Mouse (Mus musculus): ENCODE results near the gene Cd59b. TPM values are rescaled to one million over a fixed set of nuclear protein-coding genes. Genes with fewer than 3 reads are reported as not detected.
"Not testable (repeated sequence)": the region's sequence is repeated elsewhere in the genome, so short reads cannot be mapped to it uniquely, and the experiment has no call there.

The Cd59b gene
- polyA plus RNA-seq, 1 experiment = not detected

DNA sequence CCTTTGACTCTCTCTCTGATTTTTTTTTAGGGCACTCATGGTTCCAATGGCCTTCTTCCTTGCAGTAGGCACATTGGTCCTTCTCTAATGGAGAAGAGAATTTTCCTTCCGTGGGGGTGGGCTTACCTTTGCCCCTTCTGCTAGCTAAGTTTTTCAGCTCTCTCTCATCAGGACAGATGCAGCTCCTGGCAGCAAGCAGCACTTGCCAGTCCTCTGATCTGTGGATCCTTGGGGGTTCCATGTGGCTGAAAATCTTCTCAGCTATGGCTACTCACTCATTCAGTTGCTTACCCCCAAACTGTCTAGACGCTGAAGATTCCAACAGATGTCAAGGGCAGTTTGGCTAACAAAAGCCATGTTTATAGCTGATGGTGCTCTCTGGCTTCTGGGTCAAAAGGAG lies 23.7 kb downstream of the Cd59b start:
- Histone ChIP-seq H3ac (ENCODE audit: control insufficient read depth, insufficient read length) (no peak overlapping the region), H3K36me3 (ENCODE audit: control insufficient read depth, insufficient read depth) (no peaks in the 10 kb centered on the region), H3K4me2 (ENCODE audit: low read depth) (no peak overlapping the region), H3K27me3 (ENCODE audit: control insufficient read depth, insufficient read depth, insufficient read length) (peaks cover 7% of the 10 kb centered on the region), H3K79me2 (ENCODE audit: control insufficient read depth, insufficient read depth) (no peaks in the 10 kb centered on the region), H3K4me3 (no peak overlapping the region)
- TF ChIP-seq MAX (IDR thresholded peaks at IDR 0.05; ENCODE audit: low read depth) = no peak
- TF ChIP-seq POLR2AphosphoS2 (IDR thresholded peaks at IDR 0.05; ENCODE audit: insufficient read length, low read depth) = no peak
- TF ChIP-seq CEBPB (IDR thresholded peaks at IDR 0.05; ENCODE audit: insufficient read depth, poor library complexity, severe bottlenecking) = no peak
- no peak for TF ChIP-seq SRF (IDR thresholded peaks at IDR 0.05; ENCODE audit: control insufficient read depth, insufficient read length, low read depth)
- TF ChIP-seq REST (IDR thresholded peaks at IDR 0.05; ENCODE audit: insufficient read depth, insufficient read length) = no peak
- no peak for TF ChIP-seq POLR2A (IDR thresholded peaks at IDR 0.05; ENCODE audit: insufficient read length, low read depth)
- no peak for TF ChIP-seq MYOG (IDR thresholded peaks at IDR 0.05; ENCODE audit: control insufficient read depth in 1 of 3, insufficient read depth in 1 of 3, insufficient read length in 2 of 3, low read depth in 2 of 3)
- TF ChIP-seq TCF3 (IDR thresholded peaks at IDR 0.05; ENCODE audit: insufficient read length, low read depth) = no peak

DNA sequence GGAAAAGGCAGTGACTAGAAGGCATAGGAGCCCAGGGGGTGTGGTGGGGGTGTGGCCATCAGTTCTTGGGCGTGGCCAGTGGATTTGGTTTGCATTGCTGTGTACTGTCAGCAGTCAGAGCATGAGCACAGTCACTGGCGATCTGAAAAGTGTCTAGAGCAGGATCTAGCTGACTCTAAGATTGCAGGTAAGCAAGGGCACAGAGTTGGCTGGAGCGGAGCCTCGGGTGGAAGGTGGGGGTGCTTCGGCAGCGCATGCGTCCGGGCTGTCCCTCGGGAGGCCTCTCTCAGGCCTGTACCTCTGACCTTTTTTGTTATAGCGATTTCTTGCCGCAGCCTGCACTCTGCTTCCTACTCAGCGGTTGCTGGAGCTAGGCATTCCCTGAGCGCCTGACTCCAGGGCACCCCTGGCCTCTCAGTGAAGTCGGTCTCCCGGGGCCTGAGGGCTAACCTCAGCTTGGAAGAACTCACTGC lies 26.1 kb downstream of the Cd59b start, which contains the start of gene Cd59a:
TSS of gene Cd59a (plus strand) at position 61 of the 473 bp plus-strand sequence.
- Histone ChIP-seq H3K27me3 (ENCODE audit: control insufficient read depth, insufficient read depth, insufficient read length) (peaks cover 7% of the 10 kb centered on the region), H3ac (ENCODE audit: control insufficient read depth, insufficient read length) (no peak within 1 kb of the TSS), H3K36me3 (ENCODE audit: control insufficient read depth, insufficient read depth) (no peaks in the 10 kb centered on the region), H3K79me2 (ENCODE audit: control insufficient read depth, insufficient read depth) (no peaks in the 10 kb centered on the region), H3K4me3 (peak within 1 kb of the TSS; percentile 30), H3K4me2 (ENCODE audit: low read depth) (peak within 1 kb of the TSS; percentile 47)
- TF ChIP-seq POLR2A (IDR thresholded peaks at IDR 0.05; ENCODE audit: insufficient read length, low read depth) (peak; percentile 50), USF1 (IDR thresholded peaks at IDR 0.05; ENCODE audit: low read depth) (no peak)

DNA sequence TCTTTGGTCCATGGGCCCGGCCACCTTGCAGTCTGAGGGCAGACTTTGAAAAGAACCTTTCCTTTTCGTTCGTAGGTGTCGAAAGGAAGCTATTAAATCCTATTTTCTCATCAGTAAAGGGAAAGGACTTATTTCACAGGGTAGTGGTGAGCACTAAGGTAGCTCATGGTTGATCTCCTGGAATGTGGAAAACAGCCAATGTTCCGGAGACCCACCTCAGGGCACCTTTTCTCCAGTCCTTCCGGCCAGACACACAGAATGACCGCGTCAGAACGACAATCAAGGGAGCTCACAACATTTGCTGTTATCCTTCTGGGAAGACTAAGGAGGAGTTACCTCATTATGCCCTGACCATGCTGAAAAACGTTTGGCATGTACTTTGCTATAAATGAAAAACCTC lies 26.6 kb downstream of the Cd59b start:
- peak overlapping the region; percentile 30 for H3K4me3 ChIP-seq
- peak overlapping the region; percentile 47 for H3K4me2 ChIP-seq (ENCODE audit: low read depth)
- no peaks in the 10 kb centered on the region for H3K79me2 ChIP-seq (ENCODE audit: control insufficient read depth, insufficient read depth)
- no peaks in the 10 kb centered on the region for H3K36me3 ChIP-seq (ENCODE audit: control insufficient read depth, insufficient read depth)
- peaks cover 7% of the 10 kb centered on the region for H3K27me3 ChIP-seq (ENCODE audit: control insufficient read depth, insufficient read depth, insufficient read length)
- TF ChIP-seq MYOD1 (IDR thresholded peaks at IDR 0.05; ENCODE audit: control insufficient read depth in 1 of 3, insufficient read length in 2 of 3, low read depth in 2 of 3) = no peak
- no peak for TF ChIP-seq REST (IDR thresholded peaks at IDR 0.05; ENCODE audit: insufficient read depth, insufficient read length)
- TF ChIP-seq POLR2AphosphoS2 (IDR thresholded peaks at IDR 0.05; ENCODE audit: insufficient read length, low read depth) = no peak
- H3ac ChIP-seq (ENCODE audit: control insufficient read depth, insufficient read length) = no peak overlapping the region

DNA sequence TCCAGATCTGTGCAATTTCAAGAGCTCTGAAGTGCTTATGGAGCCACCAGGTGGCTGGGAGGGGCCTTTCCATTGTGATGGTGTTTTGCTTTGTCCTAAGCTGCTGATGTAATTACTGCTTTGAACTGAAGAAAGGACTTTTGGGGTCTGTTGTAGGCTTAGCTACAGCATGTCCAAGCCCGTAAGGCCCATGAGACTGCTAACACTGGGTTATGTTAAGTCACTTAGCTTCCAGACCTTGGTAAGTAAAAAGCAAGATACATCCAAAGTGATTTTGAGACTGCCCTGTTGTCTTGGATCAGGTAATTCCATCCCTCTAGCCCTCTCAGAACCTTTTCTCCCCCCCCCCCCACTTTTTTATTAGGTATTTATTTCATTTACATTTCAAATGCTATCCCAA lies 27.1 kb downstream of the Cd59b start:
- H3K79me2 ChIP-seq (ENCODE audit: control insufficient read depth, insufficient read depth); H3ac ChIP-seq (ENCODE audit: control insufficient read depth, insufficient read length); H3K27me3 ChIP-seq (ENCODE audit: control insufficient read depth, insufficient read depth, insufficient read length); H3K36me3 ChIP-seq (ENCODE audit: control insufficient read depth, insufficient read depth): not testable (repeated sequence)
- Histone ChIP-seq H3K4me2 (ENCODE audit: low read depth) (peak overlapping the region; percentile 30), H3K4me3 (peak overlapping the region; percentile 30)

DNA sequence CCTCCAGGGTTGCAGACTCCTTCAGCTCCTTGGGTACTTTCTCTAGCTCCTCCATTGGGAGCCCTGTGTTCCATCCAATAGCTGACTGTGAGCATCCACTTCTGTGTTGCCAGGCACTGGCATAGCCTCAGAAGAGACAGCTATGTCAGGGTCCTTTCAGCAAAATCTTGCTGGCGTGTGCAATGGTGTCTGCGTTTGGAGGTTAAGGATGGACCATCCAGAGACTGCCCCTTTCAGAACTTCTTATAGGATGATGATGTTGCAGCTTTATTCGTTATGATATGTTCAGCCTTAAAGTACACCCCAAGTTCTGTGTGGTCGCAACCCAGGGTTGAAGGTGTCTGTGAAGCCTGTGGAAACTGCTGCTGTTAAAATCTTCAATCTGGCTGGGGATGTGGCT lies 27.7 kb downstream of the Cd59b start:
- H3K27me3 ChIP-seq (ENCODE audit: control insufficient read depth, insufficient read depth, insufficient read length); H3ac ChIP-seq (ENCODE audit: control insufficient read depth, insufficient read length); H3K36me3 ChIP-seq (ENCODE audit: control insufficient read depth, insufficient read depth); H3K79me2 ChIP-seq (ENCODE audit: control insufficient read depth, insufficient read depth); H3K4me3 ChIP-seq: not testable (repeated sequence)
- H3K4me2 ChIP-seq (ENCODE audit: low read depth) = peak overlapping the region; percentile 24

DNA sequence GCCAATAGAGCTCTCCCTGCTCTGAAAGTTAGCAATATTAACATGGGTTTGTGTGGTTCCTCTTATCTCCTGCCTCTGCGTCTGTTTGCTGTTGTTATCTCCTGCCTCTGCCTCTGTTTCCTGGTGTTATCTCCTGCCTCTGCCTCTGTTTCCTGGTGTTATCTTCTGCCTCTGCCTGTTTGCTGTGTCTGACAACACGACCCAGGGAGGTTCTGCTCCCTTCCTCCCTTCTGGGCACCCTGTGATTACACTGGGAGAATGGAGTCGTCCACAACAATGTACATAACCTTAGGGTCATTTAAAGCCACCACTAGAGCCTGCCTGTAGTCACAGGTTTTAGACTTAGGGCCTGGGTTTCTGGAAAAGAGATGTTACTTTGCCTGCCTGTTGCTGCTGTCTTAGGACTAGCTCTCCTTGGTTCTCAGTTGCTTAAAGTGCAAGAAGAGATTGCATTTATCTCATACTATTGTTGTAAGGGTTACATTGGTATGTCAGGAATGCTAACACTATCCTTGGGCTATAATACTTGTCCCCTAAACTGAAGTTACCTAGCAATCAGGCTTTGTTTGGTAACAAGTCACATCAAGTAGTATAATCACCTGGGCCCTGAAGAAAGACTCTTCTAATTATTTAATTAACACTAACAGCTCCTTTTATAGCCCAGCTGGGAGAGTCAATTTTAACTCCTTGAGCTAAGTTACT lies 29.0 kb downstream of the Cd59b start:
- Histone ChIP-seq H3K36me3 (ENCODE audit: control insufficient read depth, insufficient read depth) (no peaks in the 10 kb centered on the region), H3K4me2 (ENCODE audit: low read depth) (peak overlapping the region; percentile 31), H3K4me3 (no peak overlapping the region), H3K79me2 (ENCODE audit: control insufficient read depth, insufficient read depth) (no peaks in the 10 kb centered on the region), H3ac (ENCODE audit: control insufficient read depth, insufficient read length) (no peak overlapping the region), H3K27me3 (ENCODE audit: control insufficient read depth, insufficient read depth, insufficient read length) (no peaks in the 10 kb centered on the region)
- no peak for TF ChIP-seq POLR2AphosphoS2 (IDR thresholded peaks at IDR 0.05; ENCODE audit: insufficient read length, low read depth)
- TF ChIP-seq TCF3 (IDR thresholded peaks at IDR 0.05; ENCODE audit: insufficient read length, low read depth) = no peak
- TF ChIP-seq MYOG (IDR thresholded peaks at IDR 0.05; ENCODE audit: control insufficient read depth in 1 of 3, insufficient read depth in 1 of 3, insufficient read length in 2 of 3, low read depth in 2 of 3) = no peak
- no peak for TF ChIP-seq E2F4 (IDR thresholded peaks at IDR 0.05; ENCODE audit: insufficient read depth)
- TF ChIP-seq REST (IDR thresholded peaks at IDR 0.05; ENCODE audit: insufficient read depth, insufficient read length) = no peak
- TF ChIP-seq TCF12 (IDR thresholded peaks at IDR 0.05; ENCODE audit: insufficient read depth, poor library complexity, severe bottlenecking) = no peak
- no peak for TF ChIP-seq MYOD1 (IDR thresholded peaks at IDR 0.05; ENCODE audit: control insufficient read depth in 1 of 3, insufficient read length in 2 of 3, low read depth in 2 of 3)
- TF ChIP-seq CEBPB (IDR thresholded peaks at IDR 0.05; ENCODE audit: insufficient read depth, poor library complexity, severe bottlenecking) = no peak
- no peak for TF ChIP-seq POLR2A (IDR thresholded peaks at IDR 0.05; ENCODE audit: insufficient read length, low read depth)
- no peak for TF ChIP-seq SRF (IDR thresholded peaks at IDR 0.05; ENCODE audit: control insufficient read depth, insufficient read length, low read depth)
- TF ChIP-seq MAX (IDR thresholded peaks at IDR 0.05; ENCODE audit: low read depth) = no peak
- TF ChIP-seq USF1 (IDR thresholded peaks at IDR 0.05; ENCODE audit: low read depth) = no peak

All from myocyte (in vitro differentiated cells).